Mouse (Mus musculus) embryonic fibroblast, embryonic 13.5 days (primary cell): ENCODE data around the gene Has1. TPM values are rescaled to one million over a fixed set of nuclear protein-coding genes. Genes with fewer than 3 reads are reported as not detected.
A peak's percentile ranks its signal among the peaks of the same experiment; 100 is the strongest.
"Not testable (repeated sequence)": the region's sequence is repeated elsewhere in the genome, so short reads cannot be mapped to it uniquely, and the experiment has no call there.

Experiments used
- H3K27ac ChIP-seq: 2 replicates; pipeline ENCODE4 v1.5.1; 2012; ENCODE audit warnings: low read length, control low read depth, inconsistent platforms; ENCODE audit not compliant: insufficient read depth
- H3K4me1 ChIP-seq: 2 replicates; pipeline ENCODE4 v1.6.1; 2011; ENCODE audit warnings: low read length; ENCODE audit not compliant: control insufficient read depth, insufficient read depth
- H3K4me3 ChIP-seq: 2 replicates; pipeline ENCODE4 v1.5.1; 2011; ENCODE audit warnings: mild to moderate bottlenecking, control low read depth, low read length; ENCODE audit not compliant: insufficient read depth
- CTCF ChIP-seq: IDR thresholded peaks from 2 replicates; pipeline ENCODE4 v1.5.1; 2011; ENCODE audit warnings: mild to moderate bottlenecking, control low read depth, low read length, moderate library complexity, borderline replicate concordance; ENCODE audit not compliant: insufficient read depth
- POLR2A ChIP-seq: IDR thresholded peaks from 2 replicates; pipeline ENCODE4 v1.6.1; 2011; ENCODE audit warnings: low read depth, mild to moderate bottlenecking, control low read depth, low read length, moderate library complexity
- polyA plus RNA-seq: library from polyadenylated mRNA; stranded (reverse); fragments of >200 nt; gene quantifications from 2 replicates; pipeline ENCODE4 v1.2.4, GENCODE M21; 2011; ENCODE audit warnings: low read depth; ENCODE audit not compliant: missing spikeins, insufficient read length

Gene Has1
- polyA plus RNA-seq, 1 experiment, result not detected

DNA sequence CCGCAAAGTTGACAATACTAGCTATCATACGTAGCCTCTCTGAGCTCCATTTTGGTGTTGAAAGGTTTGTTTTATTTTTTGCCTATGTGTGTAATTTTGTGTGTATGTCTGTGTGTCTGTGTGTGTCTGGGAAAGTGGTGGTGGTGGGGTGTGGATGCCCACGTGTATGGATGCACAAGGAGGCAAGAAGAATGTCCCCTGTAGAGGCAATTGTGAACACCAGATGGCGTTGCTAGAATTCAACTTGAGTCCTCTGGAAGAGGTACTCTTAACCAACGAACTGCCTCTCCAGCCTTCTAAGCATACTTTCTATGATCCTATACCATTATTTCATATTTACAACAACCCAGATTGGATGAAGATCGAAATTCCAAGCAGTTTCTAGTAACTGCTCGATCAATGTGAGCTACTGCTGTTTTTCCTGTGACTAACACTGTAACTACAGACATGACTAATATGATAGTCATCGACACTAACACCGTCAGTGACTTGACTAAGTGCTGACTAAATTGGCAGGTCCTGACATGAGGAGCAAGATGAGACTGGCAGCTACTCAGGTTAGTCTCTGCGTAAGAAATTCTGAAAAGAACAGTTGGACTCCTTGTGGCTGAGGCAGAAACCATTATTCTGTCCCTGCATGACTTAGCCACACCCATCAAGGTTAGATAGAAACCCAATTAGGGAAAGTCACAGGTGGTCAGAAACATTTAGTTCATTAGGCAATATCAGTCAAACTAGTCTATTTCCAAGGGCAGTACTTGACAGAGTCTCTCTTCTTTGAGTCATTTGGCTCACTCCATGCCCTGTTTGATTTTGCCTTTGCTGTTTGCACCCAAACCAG is 9.6 kb downstream of the Has1 start:
- Histone ChIP-seq H3K4me3 (no peak overlapping the region), H3K4me1 (peaks cover 22% of the 10 kb centered on the region), H3K27ac (peak overlapping the region; percentile 80)
- no peak for TF ChIP-seq POLR2A
- TF ChIP-seq CTCF, result no peak

GRCm38 (mm10) chr17:17844606-17845005 is 10.4 kb downstream of the Has1 start:
- H3K4me1 ChIP-seq, result peaks cover 25% of the 10 kb centered on the region
- H3K4me3 ChIP-seq, result not testable (repeated sequence)
- peak overlapping the region; percentile 80 for H3K27ac ChIP-seq

DNA sequence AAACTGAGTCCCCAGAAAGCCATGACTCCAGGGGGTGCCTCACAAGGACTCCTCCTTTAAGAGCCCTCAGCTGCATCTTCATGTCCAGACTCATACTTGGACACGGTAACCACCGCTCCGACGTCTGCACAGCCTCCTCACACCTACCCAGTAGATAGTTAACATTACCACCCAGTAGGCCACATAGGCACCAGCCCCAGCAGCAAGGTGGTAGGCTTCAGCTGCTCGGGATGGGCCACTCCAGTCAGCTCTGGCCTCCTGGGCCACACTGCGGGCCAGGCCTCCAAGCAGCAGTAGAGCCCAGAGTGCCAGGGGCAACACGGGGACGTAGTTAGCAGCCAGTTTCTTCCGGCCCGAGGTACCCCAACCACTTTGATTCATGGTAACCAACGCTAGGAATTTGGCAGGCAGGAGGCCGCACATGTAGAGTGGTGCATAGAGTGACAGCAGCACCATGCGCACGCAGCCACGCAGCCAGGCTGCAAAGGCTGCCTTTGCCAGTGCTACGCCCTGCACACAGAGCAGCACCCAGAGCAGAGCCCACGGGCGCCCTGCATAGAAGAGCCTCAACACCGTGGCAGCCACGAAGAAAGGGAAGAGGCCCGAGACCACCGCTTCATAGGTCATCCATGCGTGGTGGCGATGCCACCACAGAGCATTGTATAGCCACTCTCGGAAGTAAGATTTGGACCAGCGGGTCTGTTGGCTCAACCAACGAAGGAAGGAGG is 11.3 kb downstream of the Has1 start:
- H3K4me1 ChIP-seq, result peaks cover 28% of the 10 kb centered on the region
- no peak overlapping the region for H3K27ac ChIP-seq
- TF ChIP-seq POLR2A, result no peak
- H3K4me3 ChIP-seq, result no peak overlapping the region

DNA sequence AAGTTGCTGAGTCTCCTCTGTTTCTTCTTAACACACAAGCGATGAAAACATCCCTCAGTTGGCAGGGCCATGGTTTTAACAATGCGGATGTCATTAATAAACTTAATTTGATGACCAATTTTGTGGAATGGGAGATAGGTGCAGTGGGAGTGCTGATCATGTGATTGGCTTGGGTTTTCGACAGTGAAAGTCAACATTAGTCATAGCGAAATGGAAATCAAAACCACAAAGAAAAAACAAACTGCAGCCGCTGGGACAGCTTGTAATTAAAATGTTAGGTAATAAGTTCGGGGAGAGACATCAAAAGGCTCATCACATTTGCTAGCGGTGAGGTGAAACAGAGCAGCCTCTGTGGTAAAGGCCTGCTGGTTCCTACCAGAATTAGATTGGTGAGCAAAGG is 14.2 kb downstream of the Has1 start:
- peak overlapping the region; percentile 22; the same call in 1 of the 2 replicates for H3K27ac ChIP-seq
- TF ChIP-seq CTCF (no peak), POLR2A (no peak)
- H3K4me1 ChIP-seq, result peaks cover 37% of the 10 kb centered on the region
- no peak overlapping the region for H3K4me3 ChIP-seq

DNA sequence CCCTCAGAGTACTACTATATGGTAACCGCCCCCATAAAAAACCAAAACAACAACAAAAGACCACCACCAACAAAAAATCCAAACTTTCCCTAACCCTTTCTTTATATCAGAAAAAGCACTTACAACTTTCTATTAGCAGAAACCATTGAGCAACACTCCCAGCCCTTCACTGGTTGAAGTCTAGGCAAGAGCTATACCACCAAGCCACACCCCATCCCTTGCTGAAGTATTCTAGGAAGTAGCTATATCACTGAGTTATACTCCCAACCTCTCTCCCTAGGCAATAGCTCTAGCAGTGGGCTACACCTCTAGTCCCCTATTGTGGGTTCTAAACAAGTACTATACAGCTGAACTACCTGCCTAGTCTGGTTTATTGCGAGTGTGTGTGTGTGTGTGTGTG is 15.7 kb downstream of the Has1 start:
- no peak for TF ChIP-seq POLR2A
- no peak for TF ChIP-seq CTCF
- H3K4me3 ChIP-seq, result no peak overlapping the region

GRCm38 (mm10) chr17:17837919-17838701 is 16.9 kb downstream of the Has1 start:
- Histone ChIP-seq H3K4me3 (peak overlapping the region; percentile 20), H3K4me1 (peaks cover 23% of the 10 kb centered on the region), H3K27ac (peak overlapping the region; percentile 88)
- TF ChIP-seq CTCF (peak; percentile 59; the same call in 1 of the 2 replicates), POLR2A (peak; percentile 63)

More for the DNA sequence above, 15.7 kb downstream of the Has1 start:
- H3K4me1 ChIP-seq, result peaks cover 29% of the 10 kb centered on the region
- no peak overlapping the region for H3K27ac ChIP-seq

GRCm38 (mm10) chr17:17837426-17837825 is 17.6 kb downstream of the Has1 start:
- Histone ChIP-seq H3K4me3 (no peak overlapping the region; the same call in 1 of the 2 replicates), H3K27ac (peak overlapping the region; percentile 88), H3K4me1 (peaks cover 23% of the 10 kb centered on the region)
- TF ChIP-seq CTCF, result no peak
- no peak for TF ChIP-seq POLR2A

- peaks cover 31% of the 10 kb centered on the region for H3K4me1 ChIP-seq
- peak overlapping the region; percentile 88 for H3K27ac ChIP-seq
- no peak overlapping the region for H3K4me3 ChIP-seq
- TF ChIP-seq POLR2A (no peak), CTCF (no peak)
Measured at GRCm38 (mm10) chr17:17836101-17836500, 18.9 kb downstream of the Has1 start.

- H3K4me1 ChIP-seq, result peaks cover 30% of the 10 kb centered on the region
Measured at GRCm38 (mm10) chr17:17834896-17835295, 20.1 kb downstream of the Has1 start.

More at GRCm38 (mm10) chr17:17834896-17835295, 20.1 kb downstream of the Has1 start:
- Histone ChIP-seq H3K27ac (peak overlapping the region; percentile 80), H3K4me3 (no peak overlapping the region)
- no peak for TF ChIP-seq POLR2A
- TF ChIP-seq CTCF, result no peak
